ENCODE assay signal across 17 mouse cellular contexts in the genomic region with DNA sequence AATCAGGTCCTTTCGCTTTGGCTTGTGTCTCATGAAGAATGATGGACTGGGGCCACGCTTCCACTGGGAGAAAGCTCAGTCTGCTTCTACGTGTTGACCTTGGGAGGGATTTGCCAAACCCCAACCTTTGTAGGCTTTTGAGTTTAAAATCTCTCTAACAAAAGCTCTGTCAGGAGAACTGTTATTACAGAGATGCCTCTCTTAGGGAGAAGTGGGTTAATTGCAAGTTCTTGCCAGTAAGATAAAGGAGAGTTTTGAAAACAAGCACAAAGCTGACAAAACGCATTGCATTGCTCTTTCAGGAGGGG.
DNase-seq lines count a peak whose midpoint lies in the region; ATAC-seq and TF ChIP-seq lines count a peak whose summit lies in the region.
"Had no signal": no experiment of that assay in that cellular context is flagged by ENCODE, and none has a peak within 500 bp of the region (broad histone marks: within the 10 kb centered on the region; RNA-seq: fewer than 3 reads in every experiment).

No protein-coding gene starts in this region.

- H3K9me3 ChIP-seq in forebrain, embryonic 11.5 days (ENCODE audit: control insufficient read depth, low read length), result no peaks in the 10 kb centered on the region
- H3K9me3 ChIP-seq in forebrain, embryonic 12.5 days, result no peaks in the 10 kb centered on the region
- H3K9me3 ChIP-seq in ES-E14 (ENCODE audit: control insufficient read depth, insufficient read depth, low read depth, low read length), result no peaks in the 10 kb centered on the region
- no peaks in the 10 kb centered on the region for H3K9me3 ChIP-seq in embryonic facial prominence, embryonic 10.5 days
- no peaks in the 10 kb centered on the region for H3K9me3 ChIP-seq in midbrain, embryonic 14.5 days (ENCODE audit: control insufficient read depth, low read length)

- H3K4me1 ChIP-seq in forebrain, embryonic 11.5 days (replicated peaks; ENCODE audit: control insufficient read depth, insufficient read depth, low read length), result 0 out of 2 replicates have a peak, but pooled peaks cover 5% of the 10 kb centered on the region
- H3K4me1 ChIP-seq in forebrain, embryonic 12.5 days, result peaks cover 9% of the 10 kb centered on the region
- H3K4me1 ChIP-seq in ES-E14 (ENCODE audit: control insufficient read depth in 2 of 2, insufficient read depth in 2 of 2, low read length in 2 of 2, poor library complexity in 1 of 2), result peaks cover 1 to 2% of the 10 kb centered on the region in 2 experiments; a peak in 1 of 4 replicates
- peaks cover 7% of the 10 kb centered on the region; the same call in 1 of the 2 replicates for H3K4me1 ChIP-seq in embryonic facial prominence, embryonic 10.5 days
- H3K4me1 ChIP-seq in midbrain, embryonic 14.5 days (ENCODE audit: control insufficient read depth, insufficient read depth, low read length), result peaks cover 11% of the 10 kb centered on the region

- DNase-seq in forebrain, embryonic 11.5 days (ENCODE audit: low spot score), result no peak
- DNase-seq in ES-E14 (ENCODE audit: low read depth, low spot score), result peak; percentile 12
- DNase-seq in embryonic facial prominence, embryonic 10.5 days (ENCODE audit: low spot score), result no peak
- no peak for DNase-seq in midbrain, embryonic 14.5 days
- DNase-seq in gastrocnemius, adult 8-10 months (ENCODE audit: low spot score in 2 of 2), result no peak
- no peak for DNase-seq in kidney, postnatal 10 days
- DNase-seq: adrenal gland, postnatal 36 days; cerebellum, adult 8-10 months; kidney, adult 11 months; kidney, postnatal 25 days; liver, postnatal 0 days; lung, postnatal 14 days; right cerebral cortex, postnatal 25 days; thymus, adult 18-20 months; thymus, postnatal 4 days had no signal

- H3K9ac ChIP-seq in forebrain, embryonic 11.5 days (ENCODE audit: low read length), result no peak overlapping the region
- H3K9ac ChIP-seq in forebrain, embryonic 12.5 days, result no peak overlapping the region
- no peak overlapping the region for H3K9ac ChIP-seq in ES-E14 (ENCODE audit: insufficient read depth, low read depth, low read length, poor library complexity, severe bottlenecking)
- no peak overlapping the region for H3K9ac ChIP-seq in midbrain, embryonic 14.5 days (replicated peaks; ENCODE audit: low read length)
- H3K9ac ChIP-seq: liver, postnatal 0 days had no signal

- H3K36me3 ChIP-seq in forebrain, embryonic 11.5 days (ENCODE audit: control insufficient read depth, insufficient read depth, low read length), result no peaks in the 10 kb centered on the region
- no peaks in the 10 kb centered on the region for H3K36me3 ChIP-seq in forebrain, embryonic 12.5 days (replicated peaks)
- H3K36me3 ChIP-seq in ES-E14 (ENCODE audit: control insufficient read depth, insufficient read depth, low read length, poor library complexity, severe bottlenecking), result no peaks in the 10 kb centered on the region
- no peaks in the 10 kb centered on the region for H3K36me3 ChIP-seq in embryonic facial prominence, embryonic 10.5 days (replicated peaks)
- no peaks in the 10 kb centered on the region for H3K36me3 ChIP-seq in midbrain, embryonic 14.5 days (ENCODE audit: control insufficient read depth, insufficient read depth, low read length)

- H3K4me3 ChIP-seq in forebrain, embryonic 11.5 days (ENCODE audit: low read depth, low read length), result no peak overlapping the region
- no peak overlapping the region for H3K4me3 ChIP-seq in forebrain, embryonic 12.5 days (replicated peaks)
- no peak overlapping the region for H3K4me3 ChIP-seq in ES-E14 (ENCODE audit: insufficient read depth in 1 of 2, low read depth in 1 of 2, low read length in 2 of 2, poor library complexity in 1 of 2, severe bottlenecking in 1 of 2)
- H3K4me3 ChIP-seq in embryonic facial prominence, embryonic 10.5 days, result no peak overlapping the region
- H3K4me3 ChIP-seq in midbrain, embryonic 14.5 days (replicated peaks; ENCODE audit: low read depth, low read length), result no peak overlapping the region

- in situ Hi-C loops in ES-E14 (cut with MboI; ENCODE audit: low sequenced_read_pairs in 2 of 2, unreplicated experiment in 2 of 2), result no loop called here

- 0 out of 2 replicates have a peak overlapping the region, but pooled peaks have one; percentile 7 for H3K27ac ChIP-seq in forebrain, embryonic 11.5 days (ENCODE audit: low read depth, low read length)
- no peak overlapping the region for H3K27ac ChIP-seq in forebrain, embryonic 12.5 days
- no peak overlapping the region for H3K27ac ChIP-seq in ES-E14 (ENCODE audit: insufficient read depth, low read depth, low read length, poor library complexity, severe bottlenecking)
- 0 out of 2 replicates have a peak overlapping the region, but pooled peaks have one; percentile 2 for H3K27ac ChIP-seq in embryonic facial prominence, embryonic 10.5 days (replicated peaks)
- peak overlapping the region; percentile 47 for H3K27ac ChIP-seq in midbrain, embryonic 14.5 days (replicated peaks; ENCODE audit: low read depth, low read length)

- 51% methylated on average over 4 of the region's 4 CpGs for WGBS in forebrain, embryonic 11.5 days
- WGBS in forebrain, embryonic 12.5 days, result 43% methylated on average over 4 of the region's 4 CpGs
- 72% methylated on average over 4 of the region's 4 CpGs for WGBS in embryonic facial prominence, embryonic 10.5 days
- 45% methylated on average over 4 of the region's 4 CpGs for WGBS in midbrain, embryonic 14.5 days

- no peak for ATAC-seq in forebrain, embryonic 11.5 days (replicated peaks; ENCODE audit: low FRiP score)
- no peak for ATAC-seq in forebrain, embryonic 12.5 days (ENCODE audit: low FRiP score)
- no peak for ATAC-seq in midbrain, embryonic 14.5 days (ENCODE audit: low FRiP score, low TSS enrichment)
- ATAC-seq: liver, postnatal 0 days had no signal

- H3K27me3 ChIP-seq in forebrain, embryonic 11.5 days (ENCODE audit: control insufficient read depth, insufficient read depth, low read length), result no peaks in the 10 kb centered on the region
- no peaks in the 10 kb centered on the region for H3K27me3 ChIP-seq in forebrain, embryonic 12.5 days
- no peaks in the 10 kb centered on the region for H3K27me3 ChIP-seq in embryonic facial prominence, embryonic 10.5 days (replicated peaks; ENCODE audit: low read depth, poor library complexity, severe bottlenecking)
- no peaks in the 10 kb centered on the region for H3K27me3 ChIP-seq in midbrain, embryonic 14.5 days (ENCODE audit: control insufficient read depth, insufficient read depth, low read length)
- H3K27me3 ChIP-seq: CH12.LX had no signal

- no peak overlapping the region for H3K4me2 ChIP-seq in forebrain, embryonic 11.5 days (ENCODE audit: low read depth, low read length, severe bottlenecking)
- H3K4me2 ChIP-seq in forebrain, embryonic 12.5 days, result no peak overlapping the region
- H3K4me2 ChIP-seq in midbrain, embryonic 14.5 days (ENCODE audit: low read length), result no peak overlapping the region

TF ChIP-seq in ES-E14, 5 proteins besides CTCF, POLR2A, EP300 and RAD21:
- TF ChIP-seq MAFK (IDR thresholded peaks at IDR 0.05; ENCODE audit: insufficient read depth, low read depth, low read length), result no peak
- no peak for TF ChIP-seq ZNF384 (IDR thresholded peaks at IDR 0.05; ENCODE audit: low read depth, low read length)
- no peak for TF ChIP-seq CHD2 (IDR thresholded peaks at IDR 0.05; ENCODE audit: low read depth, low read length)
- no peak for TF ChIP-seq HCFC1 (IDR thresholded peaks at IDR 0.05; ENCODE audit: borderline replicate concordance, insufficient read depth, low read length)
- TF ChIP-seq ZC3H11A (IDR thresholded peaks at IDR 0.05; ENCODE audit: borderline replicate concordance, low read depth, low read length), result no peak

Comparison
In these comparisons a context has a peak if more than half of its experiments do, and no peak if none do; other contexts are left out.
1. H3K27ac ChIP-seq: peak in forebrain, embryonic 11.5 days (single experiment), embryonic facial prominence, embryonic 10.5 days (single experiment) and midbrain, embryonic 14.5 days (single experiment); none in forebrain, embryonic 12.5 days (single experiment) and ES-E14 (single experiment).